Mouse (Mus musculus): ENCODE results near the gene Pdzd2. TPM values are rescaled to one million over a fixed set of nuclear protein-coding genes. Genes with fewer than 3 reads are reported as not detected.

The Pdzd2 gene
- polyA plus RNA-seq, 2 experiments, result 0.19 to 0.89 TPM

GRCm38 (mm10) chr15:12734221-12734620, 5.5 kb downstream of the Pdzd2 start:
- H3K36me3 ChIP-seq (replicated peaks; ENCODE audit: control insufficient read depth, insufficient read depth, low read depth), result no peaks in the 10 kb centered on the region
- no peak for ATAC-seq (ENCODE audit: insufficient read depth)
- H3K4me2 ChIP-seq (ENCODE audit: low read depth), result no peak overlapping the region
- peaks cover 19% of the 10 kb centered on the region for H3K27me3 ChIP-seq (ENCODE audit: control insufficient read depth, insufficient read depth, low read length)
- TF ChIP-seq CTCF (IDR thresholded peaks at IDR 0.05; ENCODE audit: low read depth) (no peak), EP300 (IDR thresholded peaks at IDR 0.05; ENCODE audit: low read depth) (no peak)
- no peak overlapping the region for H3K27ac ChIP-seq
- 40% methylated on average over 4 of the region's 4 CpGs for WGBS (ENCODE audit: insufficient replicate concordance)
- H3K9ac ChIP-seq (replicated peaks), result no peak overlapping the region
- no peak overlapping the region for H3K4me3 ChIP-seq (ENCODE audit: insufficient read depth in 1 of 2, low read depth in 2 of 2, low read length in 2 of 2)
- H3K4me1 ChIP-seq (replicated peaks; ENCODE audit: control insufficient read depth in 2 of 2, insufficient read depth in 2 of 2, low read length in 1 of 2), result no peaks in the 10 kb centered on the region
- DNase-seq (ENCODE audit: low read depth in 3 of 3, low spot score in 3 of 3), result no peak
- no peaks in the 10 kb centered on the region for H3K9me3 ChIP-seq (ENCODE audit: control insufficient read depth, low read length)

- DNase-seq (ENCODE audit: low read depth in 3 of 3, low spot score in 3 of 3) (no peak), ATAC-seq (ENCODE audit: insufficient read depth) (no peak)
- TF ChIP-seq EP300 (IDR thresholded peaks at IDR 0.05; ENCODE audit: low read depth) (no peak), CTCF (IDR thresholded peaks at IDR 0.05; ENCODE audit: low read depth) (no peak)
- Histone ChIP-seq H3K27me3 (ENCODE audit: control insufficient read depth, insufficient read depth, low read length) (peaks cover 3% of the 10 kb centered on the region), H3K36me3 (replicated peaks; ENCODE audit: control insufficient read depth, insufficient read depth, low read depth) (no peaks in the 10 kb centered on the region), H3K4me1 (replicated peaks; ENCODE audit: control insufficient read depth in 2 of 2, insufficient read depth in 2 of 2, low read length in 1 of 2) (no peaks in the 10 kb centered on the region), H3K9me3 (ENCODE audit: control insufficient read depth, low read length) (no peaks in the 10 kb centered on the region), H3K9ac (replicated peaks) (no peak overlapping the region), H3K4me3 (ENCODE audit: insufficient read depth in 1 of 2, low read depth in 2 of 2, low read length in 2 of 2) (no peak overlapping the region), H3K27ac (no peak overlapping the region), H3K4me2 (ENCODE audit: low read depth) (no peak overlapping the region)
- WGBS (ENCODE audit: insufficient replicate concordance), result 60% methylated on average over 11 of the region's 11 CpGs
These were observed 7.1 kb downstream of the Pdzd2 start for GRCm38 (mm10) chr15:12732613-12733012.

- no peak overlapping the region for H3K4me3 ChIP-seq (ENCODE audit: insufficient read depth in 1 of 2, low read depth in 2 of 2, low read length in 2 of 2)
- ATAC-seq (ENCODE audit: insufficient read depth), result no peak
- no peaks in the 10 kb centered on the region for H3K9me3 ChIP-seq (ENCODE audit: control insufficient read depth, low read length)
- no peak overlapping the region for H3K9ac ChIP-seq (replicated peaks)
- H3K27me3 ChIP-seq (ENCODE audit: control insufficient read depth, insufficient read depth, low read length), result no peaks in the 10 kb centered on the region
- H3K36me3 ChIP-seq (replicated peaks; ENCODE audit: control insufficient read depth, insufficient read depth, low read depth), result no peaks in the 10 kb centered on the region
- DNase-seq (ENCODE audit: low read depth in 3 of 3, low spot score in 3 of 3), result no peak
- 74% methylated on average over 4 of the region's 4 CpGs for WGBS (ENCODE audit: insufficient replicate concordance)
- H3K4me2 ChIP-seq (ENCODE audit: low read depth), result no peak overlapping the region
- no peak overlapping the region for H3K27ac ChIP-seq
- H3K4me1 ChIP-seq (replicated peaks; ENCODE audit: control insufficient read depth in 2 of 2, insufficient read depth in 2 of 2, low read length in 1 of 2), result no peaks in the 10 kb centered on the region
- TF ChIP-seq EP300 (IDR thresholded peaks at IDR 0.05; ENCODE audit: low read depth), result no peak
- no peak for TF ChIP-seq CTCF (IDR thresholded peaks at IDR 0.05; ENCODE audit: low read depth)
These were observed 11.3 kb downstream of the Pdzd2 start for GRCm38 (mm10) chr15:12728381-12728780.

- TF ChIP-seq CTCF (IDR thresholded peaks at IDR 0.05; ENCODE audit: low read depth), result no peak
- TF ChIP-seq EP300 (IDR thresholded peaks at IDR 0.05; ENCODE audit: low read depth), result no peak
- Histone ChIP-seq H3K36me3 (replicated peaks; ENCODE audit: control insufficient read depth, insufficient read depth, low read depth) (no peaks in the 10 kb centered on the region), H3K4me2 (ENCODE audit: low read depth) (no peak overlapping the region), H3K4me1 (replicated peaks; ENCODE audit: control insufficient read depth in 2 of 2, insufficient read depth in 2 of 2, low read length in 1 of 2) (no peaks in the 10 kb centered on the region), H3K9me3 (ENCODE audit: control insufficient read depth, low read length) (no peaks in the 10 kb centered on the region), H3K4me3 (ENCODE audit: insufficient read depth in 1 of 2, low read depth in 2 of 2, low read length in 2 of 2) (no peak overlapping the region), H3K27me3 (ENCODE audit: control insufficient read depth, insufficient read depth, low read length) (no peaks in the 10 kb centered on the region), H3K27ac (no peak overlapping the region), H3K9ac (replicated peaks) (no peak overlapping the region)
- 48% methylated on average over 5 of the region's 5 CpGs for WGBS (ENCODE audit: insufficient replicate concordance)
- DNase-seq (ENCODE audit: low read depth in 3 of 3, low spot score in 3 of 3), result no peak
- no peak for ATAC-seq (ENCODE audit: insufficient read depth)
These were observed 14.5 kb downstream of the Pdzd2 start for GRCm38 (mm10) chr15:12725256-12725655.

GRCm38 (mm10) chr15:12721684-12722500, 17.8 kb downstream of the Pdzd2 start:
- ATAC-seq (ENCODE audit: insufficient read depth) (no peak), DNase-seq (ENCODE audit: low read depth in 3 of 3, low spot score in 3 of 3) (no peak)
- no peak overlapping the region for H3K9ac ChIP-seq (replicated peaks)
- WGBS (ENCODE audit: insufficient replicate concordance), result 53% methylated on average over 6 of the region's 6 CpGs
- no peak for TF ChIP-seq CTCF (IDR thresholded peaks at IDR 0.05; ENCODE audit: low read depth)
- no peak for TF ChIP-seq EP300 (IDR thresholded peaks at IDR 0.05; ENCODE audit: low read depth)
- no peaks in the 10 kb centered on the region for H3K9me3 ChIP-seq (ENCODE audit: control insufficient read depth, low read length)
- H3K4me2 ChIP-seq (ENCODE audit: low read depth), result no peak overlapping the region
- H3K36me3 ChIP-seq (replicated peaks; ENCODE audit: control insufficient read depth, insufficient read depth, low read depth), result no peaks in the 10 kb centered on the region
- no peak overlapping the region for H3K4me3 ChIP-seq (ENCODE audit: insufficient read depth in 1 of 2, low read depth in 2 of 2, low read length in 2 of 2)
- no peaks in the 10 kb centered on the region for H3K4me1 ChIP-seq (replicated peaks; ENCODE audit: control insufficient read depth in 2 of 2, insufficient read depth in 2 of 2, low read length in 1 of 2)
- no peak overlapping the region for H3K27ac ChIP-seq
- no peaks in the 10 kb centered on the region for H3K27me3 ChIP-seq (ENCODE audit: control insufficient read depth, insufficient read depth, low read length)
